In the genomic region with DNA sequence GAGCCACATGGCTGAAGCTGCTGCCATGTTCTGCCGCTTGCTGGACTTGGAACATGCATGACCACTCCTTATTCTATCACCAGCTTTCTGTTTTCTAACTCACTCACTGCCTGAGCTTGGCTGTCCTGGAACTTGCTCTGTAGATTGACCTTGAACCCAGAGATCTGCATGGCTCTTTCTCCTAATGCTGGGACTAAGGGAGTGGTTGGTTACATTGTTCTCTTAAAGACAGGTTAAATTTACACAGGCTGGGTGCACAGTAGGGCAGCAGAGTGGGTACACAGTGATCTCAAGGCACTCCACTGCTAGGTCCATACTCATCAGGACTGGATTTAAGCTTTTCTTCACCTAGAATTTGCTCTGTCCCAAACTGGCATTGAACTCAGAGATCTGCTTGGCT, we compare ENCODE assay signal across 18 mouse cellular contexts.
"Had no signal": no experiment of that assay in that cellular context is flagged by ENCODE, and none has a peak within 500 bp of the region (broad histone marks: within the 10 kb centered on the region; RNA-seq: fewer than 3 reads in every experiment).

No protein-coding gene starts in this region.

- H3K27me3 ChIP-seq: kidney, embryonic 15.5 days; limb, embryonic 13.5 days; liver, embryonic 12.5 days; neural tube, embryonic 15.5 days had no signal

- H3K4me3 ChIP-seq: kidney, embryonic 15.5 days; limb, embryonic 13.5 days; liver, embryonic 12.5 days; midbrain, embryonic 10.5 days; myocyte; neural tube, embryonic 15.5 days had no signal

- DNase-seq: kidney, adult 2 months; kidney, postnatal 14 days; left cerebral cortex, postnatal 4 days; lung, adult 18-20 months; lung, postnatal 4 days; midbrain, embryonic 14.5 days; right cerebral cortex, adult 18-20 months; right cerebral cortex, postnatal 25 days; thymus, adult 2 months; thymus, postnatal 25 days had no signal

- H3K9me3 ChIP-seq: kidney, embryonic 15.5 days; limb, embryonic 13.5 days; liver, embryonic 12.5 days; midbrain, embryonic 10.5 days; neural tube, embryonic 15.5 days had no signal

- ATAC-seq: liver, embryonic 12.5 days; lung, postnatal 0 days had no signal

- H3K4me2 ChIP-seq: kidney, embryonic 15.5 days; limb, embryonic 13.5 days; liver, embryonic 12.5 days; neural tube, embryonic 15.5 days had no signal

- H3K9ac ChIP-seq: kidney, embryonic 15.5 days; limb, embryonic 13.5 days; liver, embryonic 12.5 days; neural tube, embryonic 15.5 days had no signal

- H3K27ac ChIP-seq: kidney, embryonic 15.5 days; limb, embryonic 13.5 days; liver, embryonic 12.5 days; midbrain, embryonic 10.5 days; neural tube, embryonic 15.5 days; stomach, postnatal 0 days had no signal
